Mouse (Mus musculus): ENCODE data around the gene Steap4.
"Not testable (repeated sequence)": the region's sequence is repeated elsewhere in the genome, so short reads cannot be mapped to it uniquely, and the experiment has no call there.

Gene Steap4

DNA sequence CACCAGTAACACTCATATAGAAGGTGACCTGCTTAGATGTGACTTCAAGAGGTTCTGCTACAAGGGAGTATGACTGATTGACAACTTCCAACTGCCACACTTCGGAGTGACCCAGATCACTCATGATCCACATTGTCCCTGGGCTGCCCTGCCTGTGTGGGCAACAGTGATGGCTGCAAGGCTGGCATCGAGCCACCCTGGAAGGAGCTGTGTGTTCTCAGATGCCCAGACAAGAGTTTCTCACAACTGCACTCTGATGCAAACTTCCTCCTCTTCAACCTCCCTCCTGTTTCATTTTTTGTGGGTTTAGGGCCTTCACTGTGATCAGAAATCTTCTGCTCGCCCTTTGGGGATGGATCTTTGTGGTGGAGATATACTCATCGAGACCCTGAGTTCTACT, 28.2 kb downstream of the Steap4 start:
- no peak for DNase-seq (ENCODE audit: low spot score)

- DNase-seq (ENCODE audit: low spot score): not testable (repeated sequence)
Observed at GRCm38 (mm10) chr5:7991631-7992030, 31.4 kb downstream of the Steap4 start.

DNA sequence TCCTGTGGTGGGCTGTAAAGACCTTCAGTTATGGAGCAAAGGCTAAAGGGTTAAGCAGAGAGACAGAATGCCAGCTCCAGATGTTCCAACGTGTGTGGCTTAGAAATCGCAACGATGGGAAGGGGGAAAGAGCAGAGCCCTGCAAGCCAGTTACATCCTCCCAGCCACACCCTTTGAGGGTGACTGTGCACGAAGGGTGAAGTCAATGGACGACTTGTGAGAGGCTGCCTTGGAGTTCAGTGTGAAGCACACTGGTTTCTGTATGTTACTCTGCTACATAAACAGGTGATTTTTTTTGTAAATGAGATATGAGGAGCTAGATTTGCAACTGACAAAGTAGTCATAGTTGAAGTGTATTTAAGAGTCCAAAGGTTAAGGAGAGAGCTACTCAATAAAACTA, 33.5 kb downstream of the Steap4 start:
- no peak for DNase-seq (ENCODE audit: low spot score)

- DNase-seq (ENCODE audit: low spot score): no peak
Observed at GRCm38 (mm10) chr5:7995288-7995897, 35.1 kb downstream of the Steap4 start.

GRCm38 (mm10) chr5:7996401-7997044, 36.3 kb downstream of the Steap4 start:
- DNase-seq (ENCODE audit: low spot score): peak; percentile 58

DNA sequence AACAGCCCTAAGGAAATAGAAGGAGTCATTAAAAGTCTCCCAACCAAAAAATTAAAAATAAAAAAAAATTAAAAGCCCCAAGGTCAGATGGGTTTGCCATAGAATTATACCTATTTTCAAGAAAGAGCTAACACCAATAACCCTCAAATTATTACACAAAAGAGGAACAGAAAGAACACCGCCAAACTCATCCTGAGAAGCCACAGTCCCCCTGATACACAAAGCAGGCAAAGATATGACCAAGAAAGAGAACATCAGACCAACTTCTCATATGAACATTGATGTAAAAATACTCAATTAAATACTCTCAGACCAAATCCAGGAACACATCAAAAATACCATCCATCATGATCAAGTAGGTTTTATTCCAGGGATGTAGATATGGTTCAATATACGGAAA, 36.8 kb downstream of the Steap4 start:
- no peak for DNase-seq (ENCODE audit: low spot score)

GRCm38 (mm10) chr5:8000466-8000865, 40.2 kb downstream of the Steap4 start:
- DNase-seq (ENCODE audit: low spot score): no peak

- DNase-seq (ENCODE audit: low spot score): no peak
Observed at GRCm38 (mm10) chr5:8002827-8003226, 42.6 kb downstream of the Steap4 start.

DNA sequence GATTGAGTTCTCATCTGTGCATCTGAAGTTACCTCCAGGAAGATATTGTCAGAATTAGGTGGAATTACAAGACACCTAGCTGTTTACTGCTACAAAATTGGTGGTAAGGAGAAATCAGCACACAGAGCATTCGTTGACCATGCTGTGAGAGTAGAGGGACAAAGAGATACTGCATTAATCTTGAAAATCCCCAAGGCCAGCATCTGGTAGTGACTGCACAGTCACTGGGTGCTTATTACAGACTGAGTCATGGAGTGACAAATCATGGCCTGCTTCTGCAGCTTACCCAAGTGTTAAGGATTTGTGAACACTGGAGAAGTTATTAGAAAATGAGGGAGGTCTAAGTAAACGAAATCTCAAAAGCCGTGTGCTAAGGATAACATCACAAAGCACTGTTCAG, 53.0 kb downstream of the Steap4 start:
- DNase-seq (ENCODE audit: low spot score): no peak

Measured in adipocyte (in vitro differentiated cells).